ENCODE assay signal across 13 mouse cellular contexts in genomic region chr13:52283456-52283855, GRCm38 (mm10).
DNase-seq lines count a peak whose midpoint lies in the region; ATAC-seq and TF ChIP-seq lines count a peak whose summit lies in the region.
"Had no signal": no experiment of that assay in that cellular context is flagged by ENCODE, and none has a peak within 500 bp of the region (broad histone marks: within the 10 kb centered on the region; RNA-seq: fewer than 3 reads in every experiment).

No protein-coding gene starts in this region.

- no peaks in the 10 kb centered on the region for H3K9me3 ChIP-seq in heart, postnatal 0 days (replicated peaks; ENCODE audit: control insufficient read depth, low read length)
- no peaks in the 10 kb centered on the region; the same call in 1 of the 2 replicates for H3K9me3 ChIP-seq in lung, embryonic 14.5 days (ENCODE audit: low read depth, low read length)
- H3K9me3 ChIP-seq in hindbrain, postnatal 0 days (ENCODE audit: low read length): no peaks in the 10 kb centered on the region
- no peaks in the 10 kb centered on the region for H3K9me3 ChIP-seq in hindbrain, embryonic 12.5 days (replicated peaks)
- H3K9me3 ChIP-seq: midbrain, embryonic 12.5 days had no signal

- no peaks in the 10 kb centered on the region for H3K27me3 ChIP-seq in heart, postnatal 0 days (ENCODE audit: control insufficient read depth, insufficient read depth, low read length)
- H3K27me3 ChIP-seq in lung, embryonic 14.5 days (ENCODE audit: insufficient read depth, low read length): no peaks in the 10 kb centered on the region
- H3K27me3 ChIP-seq in hindbrain, postnatal 0 days (ENCODE audit: insufficient read depth, low read length): no peaks in the 10 kb centered on the region
- no peaks in the 10 kb centered on the region for H3K27me3 ChIP-seq in hindbrain, embryonic 12.5 days
- H3K27me3 ChIP-seq: midbrain, embryonic 12.5 days had no signal

- H3K4me2 ChIP-seq in heart, postnatal 0 days (ENCODE audit: low read depth, low read length): no peak overlapping the region
- no peak overlapping the region for H3K4me2 ChIP-seq in lung, embryonic 14.5 days
- H3K4me2 ChIP-seq in hindbrain, postnatal 0 days (ENCODE audit: low read depth, low read length): no peak overlapping the region
- H3K4me2 ChIP-seq in hindbrain, embryonic 12.5 days (replicated peaks): no peak overlapping the region
- H3K4me2 ChIP-seq: midbrain, embryonic 12.5 days had no signal

- no peak; the same call in 1 of the 2 replicates for TF ChIP-seq EP300 in heart, postnatal 0 days (IDR thresholded peaks at IDR 0.05; ENCODE audit: low read depth)

- DNase-seq in testis, postnatal 14 days (ENCODE audit: low spot score): peak; percentile 9
- no peak for DNase-seq in testis, postnatal 10 days (ENCODE audit: low spot score)
- peak; percentile 79 for DNase-seq in heart, postnatal 0 days (ENCODE audit: low spot score)
- DNase-seq in lung, embryonic 14.5 days: peak; percentile 27
- DNase-seq in hindbrain, postnatal 0 days (ENCODE audit: low spot score): no peak
- no peak for DNase-seq in kidney, postnatal 14 days
- DNase-seq: adrenal gland, postnatal 25 days; cerebellum, postnatal 25 days; gastrocnemius, adult 2 months; right cerebral cortex, postnatal 25 days had no signal

- H3K36me3 ChIP-seq in heart, postnatal 0 days (replicated peaks; ENCODE audit: control insufficient read depth, insufficient read depth, low read length): no peaks in the 10 kb centered on the region
- H3K36me3 ChIP-seq in lung, embryonic 14.5 days (ENCODE audit: insufficient read depth): no peaks in the 10 kb centered on the region
- H3K36me3 ChIP-seq in hindbrain, postnatal 0 days (ENCODE audit: insufficient read depth, low read length): no peaks in the 10 kb centered on the region
- no peaks in the 10 kb centered on the region for H3K36me3 ChIP-seq in hindbrain, embryonic 12.5 days
- H3K36me3 ChIP-seq: midbrain, embryonic 12.5 days had no signal

- 12% methylated on average over 11 of the region's 11 CpGs for WGBS in heart, postnatal 0 days
- 54% methylated on average over 11 of the region's 11 CpGs for WGBS in lung, embryonic 14.5 days
- WGBS in hindbrain, postnatal 0 days: 87% methylated on average over 11 of the region's 11 CpGs
- WGBS in hindbrain, embryonic 12.5 days: 86% methylated on average over 11 of the region's 11 CpGs

- no peak overlapping the region for H3K9ac ChIP-seq in heart, postnatal 0 days (replicated peaks; ENCODE audit: low read depth, low read length)
- H3K9ac ChIP-seq in lung, embryonic 14.5 days: no peak overlapping the region
- no peak overlapping the region for H3K9ac ChIP-seq in hindbrain, postnatal 0 days (replicated peaks; ENCODE audit: low read length)
- H3K9ac ChIP-seq in hindbrain, embryonic 12.5 days: no peak overlapping the region
- H3K9ac ChIP-seq: midbrain, embryonic 12.5 days had no signal

- peaks cover 18% of the 10 kb centered on the region for H3K4me1 ChIP-seq in heart, postnatal 0 days (ENCODE audit: control insufficient read depth, insufficient read depth)
- no peaks in the 10 kb centered on the region for H3K4me1 ChIP-seq in lung, embryonic 14.5 days (ENCODE audit: insufficient read depth)
- H3K4me1 ChIP-seq in hindbrain, postnatal 0 days (ENCODE audit: insufficient read depth, low read length): no peaks in the 10 kb centered on the region
- no peaks in the 10 kb centered on the region for H3K4me1 ChIP-seq in hindbrain, embryonic 12.5 days
- H3K4me1 ChIP-seq: midbrain, embryonic 12.5 days had no signal

- TF ChIP-seq CTCF in heart, postnatal 0 days (IDR thresholded peaks at IDR 0.05; ENCODE audit: low read depth): no peak
- TF ChIP-seq CTCF in lung, embryonic 14.5 days (IDR thresholded peaks at IDR 0.05; ENCODE audit: low read depth): no peak
- TF ChIP-seq CTCF in hindbrain, postnatal 0 days (IDR thresholded peaks at IDR 0.05; ENCODE audit: low read depth): no peak

- peak overlapping the region; percentile 62 for H3K27ac ChIP-seq in heart, postnatal 0 days (ENCODE audit: low read depth)
- no peak overlapping the region for H3K27ac ChIP-seq in lung, embryonic 14.5 days (ENCODE audit: low read depth)
- no peak overlapping the region for H3K27ac ChIP-seq in hindbrain, postnatal 0 days
- no peak overlapping the region for H3K27ac ChIP-seq in hindbrain, embryonic 12.5 days
- H3K27ac ChIP-seq: gastrocnemius, adult 2 months; midbrain, embryonic 12.5 days had no signal

- H3K4me3 ChIP-seq in heart, postnatal 0 days (ENCODE audit: low read depth, low read length): no peak overlapping the region
- H3K4me3 ChIP-seq in lung, embryonic 14.5 days (ENCODE audit: low read depth, low read length): no peak overlapping the region
- H3K4me3 ChIP-seq in hindbrain, postnatal 0 days (ENCODE audit: low read length): no peak overlapping the region
- H3K4me3 ChIP-seq in hindbrain, embryonic 12.5 days: no peak overlapping the region
- H3K4me3 ChIP-seq: gastrocnemius, adult 2 months; midbrain, embryonic 12.5 days had no signal

- ATAC-seq in heart, postnatal 0 days (ENCODE audit: insufficient read depth, low read depth): peak; percentile 89
- ATAC-seq in lung, embryonic 14.5 days (ENCODE audit: insufficient read depth): peak; percentile 60; the same call in 1 of the 2 replicates
- ATAC-seq in neutrophil, adult 5-6 weeks (ENCODE audit: extremely low read depth, insufficient number of reproducible peaks, low FRiP score, poor library complexity, severe bottlenecking): peak; percentile 44; the same call in 1 of the 2 replicates
- no peak for ATAC-seq in hindbrain, postnatal 0 days
- no peak for ATAC-seq in hindbrain, embryonic 12.5 days (ENCODE audit: low FRiP score)

Comparison
In these comparisons a context has a peak if more than half of its experiments do, and no peak if none do; other contexts are left out.
1. DNase-seq: peak in testis, postnatal 14 days (single experiment), heart, postnatal 0 days (single experiment) and lung, embryonic 14.5 days (single experiment); none in testis, postnatal 10 days (single experiment), hindbrain, postnatal 0 days (single experiment) and kidney, postnatal 14 days (single experiment).
2. ATAC-seq: peak in heart, postnatal 0 days (single experiment), lung, embryonic 14.5 days (single experiment) and neutrophil, adult 5-6 weeks (single experiment); none in hindbrain, postnatal 0 days (single experiment) and hindbrain, embryonic 12.5 days (single experiment).